Mouse (Mus musculus): ENCODE results near the gene Lrrc56. TPM values are rescaled to one million over a fixed set of nuclear protein-coding genes. Genes with fewer than 3 reads are reported as not detected.

The Lrrc56 gene
- polyA plus RNA-seq, 1 experiment from 2014 or later: 17.3 TPM

DNA sequence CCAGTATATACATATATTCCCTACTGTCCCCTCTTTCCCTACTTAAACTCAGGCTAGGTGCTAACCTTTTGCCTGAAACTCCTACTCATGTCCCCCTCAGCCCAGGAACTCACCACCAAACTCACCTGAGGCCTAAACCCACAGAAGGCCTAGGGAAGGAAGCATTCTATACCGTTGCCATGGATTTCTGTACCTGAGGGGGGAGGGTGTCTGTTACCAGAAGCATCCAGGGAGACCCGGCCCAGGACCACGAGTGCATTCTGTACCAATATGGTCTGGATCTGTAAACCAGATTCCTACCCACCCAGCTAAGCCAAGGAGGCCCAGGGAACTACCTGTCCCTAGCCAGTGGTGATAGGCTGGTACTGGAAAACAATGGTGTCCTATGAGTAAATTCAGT lies 20.4 kb downstream of the Lrrc56 start:
- H3K27me3 ChIP-seq (ENCODE audit: insufficient read depth, poor library complexity, severe bottlenecking): no peaks in the 10 kb centered on the region
- peaks cover 74% of the 10 kb centered on the region for H3K4me1 ChIP-seq (replicated peaks)
- H3K27ac ChIP-seq: peak overlapping the region; percentile 97
- peak overlapping the region; percentile 77; the same call in 1 of the 2 replicates for H3K4me3 ChIP-seq
- 82% methylated on average over 3 of the region's 3 CpGs for WGBS
- peaks cover 29% of the 10 kb centered on the region for H3K36me3 ChIP-seq
- no peaks in the 10 kb centered on the region for H3K9me3 ChIP-seq
- DNase-seq (ENCODE audit: low spot score): no peak

DNA sequence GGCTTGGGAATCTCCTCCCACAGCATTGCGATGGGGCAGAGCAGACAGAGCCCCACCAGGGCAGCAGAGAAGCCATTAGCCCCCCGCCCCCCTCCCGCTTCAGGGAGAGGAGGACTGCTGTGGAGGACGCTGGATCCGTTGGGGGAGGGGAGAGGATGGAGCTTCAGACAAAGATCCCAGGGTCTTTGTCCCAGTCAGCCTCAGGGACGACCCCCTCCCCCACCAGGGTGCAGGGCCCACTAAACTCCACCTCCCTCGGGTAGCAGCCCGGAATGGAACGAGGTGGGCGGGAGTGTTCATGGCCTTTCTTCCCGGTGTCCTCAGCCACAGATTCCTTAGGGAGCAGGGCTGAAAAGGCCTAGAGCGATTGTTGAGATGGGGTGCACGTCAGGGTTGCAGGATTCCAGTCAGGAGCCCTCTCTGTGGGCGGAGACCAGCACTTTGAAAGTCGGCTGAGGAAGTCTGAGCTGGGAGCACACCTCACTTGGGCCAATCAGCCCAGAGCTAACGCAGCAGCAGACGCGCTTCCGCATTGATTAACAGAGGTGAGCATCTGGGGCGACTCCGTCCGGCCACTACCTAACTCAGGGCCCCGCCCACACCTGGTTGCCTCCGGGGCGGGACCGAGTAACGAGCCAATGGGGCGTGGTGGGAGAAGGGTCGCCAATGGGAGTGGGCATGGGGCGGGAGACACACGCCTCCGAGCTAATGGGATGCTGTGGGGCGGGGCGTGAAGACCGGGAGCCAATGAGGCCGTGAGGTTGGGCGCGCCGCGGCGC lies 21.3 kb downstream of the Lrrc56 start, which contains the start of gene Rassf7:
Gene Rassf7, plus strand, starts transcription at position 760 of the 779 bp plus-strand sequence.
- H3K27me3 ChIP-seq (ENCODE audit: insufficient read depth, poor library complexity, severe bottlenecking): no peaks in the 10 kb centered on the region
- under 1% methylated on average over 41 of the region's 41 CpGs for WGBS
- peaks cover 35% of the 10 kb centered on the region for H3K36me3 ChIP-seq
- peak within 1 kb of the TSS; percentile 97 for H3K27ac ChIP-seq
- H3K9me3 ChIP-seq: no peaks in the 10 kb centered on the region
- peak within 1 kb of the TSS; percentile 77 for H3K4me3 ChIP-seq
- H3K4me1 ChIP-seq (replicated peaks): peaks cover 84% of the 10 kb centered on the region
- DNase-seq (ENCODE audit: low spot score): peak; percentile 96

DNA sequence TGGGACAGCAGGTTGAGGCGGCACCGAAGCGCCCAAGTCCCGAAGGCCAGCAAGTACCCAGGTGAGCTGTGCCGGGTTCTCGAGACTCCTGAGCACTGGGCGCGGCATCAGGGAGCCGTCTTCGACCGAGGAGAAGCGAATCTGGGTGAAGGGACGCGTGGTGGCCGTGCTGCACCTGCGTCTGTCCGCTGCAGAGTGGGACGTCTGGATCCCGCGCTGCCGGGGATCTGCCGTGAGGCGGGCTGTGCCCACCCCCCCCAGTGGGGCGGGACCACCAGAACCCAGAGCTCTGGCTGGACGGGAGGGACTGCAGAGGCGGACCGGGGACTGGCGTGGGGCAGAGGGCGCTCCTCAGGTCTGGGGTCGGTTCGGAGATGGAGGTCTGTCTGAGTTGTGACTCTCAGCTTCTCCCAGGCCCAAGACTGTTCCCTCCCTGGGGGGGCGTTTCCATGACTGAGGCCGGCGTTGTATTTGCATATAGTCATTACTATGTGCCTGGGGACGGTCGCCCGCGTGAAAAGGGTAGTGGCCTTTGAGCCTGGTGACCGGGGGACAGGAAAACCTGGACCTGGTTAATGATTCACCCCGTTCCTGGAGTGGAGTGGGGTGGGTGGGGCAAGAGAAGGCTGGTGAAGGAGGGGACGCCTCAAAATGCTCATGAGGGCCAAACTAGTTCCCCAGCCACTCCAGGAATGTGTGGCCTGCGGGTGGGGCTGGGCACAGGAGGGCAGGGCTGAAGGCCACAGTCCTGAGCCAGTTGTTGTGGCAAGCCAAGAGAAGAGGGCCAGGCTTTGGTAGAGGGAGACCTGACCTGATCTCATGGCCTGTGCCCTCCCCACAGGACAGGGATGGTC lies 22.1 kb downstream of the Lrrc56 start:
- DNase-seq (ENCODE audit: low spot score): no peak
- Histone ChIP-seq H3K4me1 (replicated peaks) (peaks cover 86% of the 10 kb centered on the region), H3K36me3 (peaks cover 35% of the 10 kb centered on the region), H3K27me3 (ENCODE audit: insufficient read depth, poor library complexity, severe bottlenecking) (no peaks in the 10 kb centered on the region), H3K27ac (peak overlapping the region; percentile 97), H3K4me3 (peak overlapping the region; percentile 77), H3K9me3 (no peaks in the 10 kb centered on the region)
- whole genome bisulfite sequencing: 1% methylated on average over 42 of the region's 42 CpGs

DNA sequence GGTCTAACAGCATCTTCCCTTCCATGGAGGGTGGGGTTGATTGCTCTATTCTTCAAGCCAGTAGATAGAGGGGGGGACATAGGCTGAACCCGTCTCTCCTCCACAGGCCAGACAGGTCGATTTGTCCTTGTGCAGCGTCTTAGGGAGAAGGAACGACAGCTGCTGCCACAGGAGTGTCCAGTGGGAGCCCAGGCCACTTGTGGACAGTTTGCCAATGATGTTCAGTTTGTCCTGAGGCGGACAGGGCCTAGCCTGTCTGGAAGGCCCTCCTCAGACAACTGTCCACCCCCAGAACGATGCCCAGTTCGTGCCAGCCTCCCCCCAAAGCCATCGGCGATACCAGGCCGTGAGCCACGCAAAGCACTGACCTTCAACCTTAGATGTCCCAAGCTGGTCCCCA lies 22.9 kb downstream of the Lrrc56 start:
- DNase-seq (ENCODE audit: low spot score): no peak
- 90% methylated on average over 11 of the region's 11 CpGs for WGBS

DNA sequence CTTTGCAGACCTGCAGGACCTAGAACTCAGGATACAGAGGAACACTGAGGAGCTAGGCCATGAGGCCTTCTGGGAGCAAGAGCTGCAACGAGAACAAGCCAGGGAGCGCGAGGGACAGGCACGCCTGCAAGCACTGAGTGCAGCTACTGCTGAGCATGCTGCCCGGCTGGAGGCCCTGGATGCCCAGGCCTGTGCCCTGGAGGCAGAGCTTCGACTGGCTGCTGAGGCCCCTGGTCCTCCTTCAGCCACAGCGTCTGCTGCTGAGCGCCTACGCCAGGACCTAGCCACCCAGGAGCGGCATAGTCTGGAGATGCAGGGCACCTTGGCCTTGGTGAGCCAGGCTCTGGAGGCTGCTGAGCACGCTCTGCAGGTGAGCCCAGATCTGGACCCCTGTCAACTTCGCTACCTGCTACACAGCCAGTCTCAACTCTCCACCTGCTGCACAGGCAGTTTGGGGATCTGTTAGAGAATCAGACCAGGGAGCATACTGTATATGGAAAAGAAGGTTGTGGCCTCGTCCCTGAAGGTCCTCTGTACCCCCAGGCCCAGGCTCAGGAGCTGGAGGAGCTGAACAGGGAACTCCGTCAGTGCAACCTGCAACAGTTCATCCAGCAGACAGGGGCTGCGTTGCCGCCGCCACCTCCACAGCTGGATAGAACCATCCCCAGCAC lies 23.5 kb downstream of the Lrrc56 start:
- no peak for DNase-seq (ENCODE audit: low spot score)
- Histone ChIP-seq H3K4me3 (peak overlapping the region; percentile 77; the same call in 1 of the 2 replicates), H3K9me3 (no peaks in the 10 kb centered on the region), H3K4me1 (replicated peaks) (peaks cover 89% of the 10 kb centered on the region), H3K27me3 (ENCODE audit: insufficient read depth, poor library complexity, severe bottlenecking) (no peaks in the 10 kb centered on the region), H3K27ac (no peak overlapping the region), H3K36me3 (peaks cover 35% of the 10 kb centered on the region)
- 91% methylated on average over 17 of the region's 17 CpGs for WGBS

More for the DNA sequence above, 22.9 kb downstream of the Lrrc56 start:
- H3K36me3 ChIP-seq: peaks cover 35% of the 10 kb centered on the region
- H3K27me3 ChIP-seq (ENCODE audit: insufficient read depth, poor library complexity, severe bottlenecking): no peaks in the 10 kb centered on the region
- H3K4me3 ChIP-seq: peak overlapping the region; percentile 77
- H3K27ac ChIP-seq: peak overlapping the region; percentile 97
- no peaks in the 10 kb centered on the region for H3K9me3 ChIP-seq
- peaks cover 85% of the 10 kb centered on the region for H3K4me1 ChIP-seq (replicated peaks)

DNA sequence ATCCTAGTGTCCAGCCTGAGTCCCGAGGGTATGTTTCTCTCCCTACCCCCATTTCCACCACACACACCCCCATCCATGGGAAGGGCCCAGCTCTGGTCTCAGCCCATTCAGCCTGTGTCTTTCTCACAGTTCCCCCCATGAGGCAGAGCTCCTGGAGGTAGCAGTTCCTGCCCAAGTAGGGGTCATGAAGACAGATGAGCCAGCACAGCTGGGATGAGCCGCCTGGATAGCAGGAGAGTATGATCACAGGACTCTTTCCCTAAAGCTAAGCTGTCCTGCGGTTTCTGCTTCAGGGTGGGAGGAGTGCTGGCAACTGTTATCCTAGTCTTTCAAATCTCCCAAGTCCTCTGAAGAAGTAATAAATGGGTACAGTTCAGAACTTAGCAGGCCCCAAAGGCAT lies 24.2 kb downstream of the Lrrc56 start:
- no peak for DNase-seq (ENCODE audit: low spot score)
- Histone ChIP-seq H3K4me3 (peak overlapping the region; percentile 16; the same call in 1 of the 2 replicates), H3K9me3 (no peaks in the 10 kb centered on the region), H3K4me1 (replicated peaks) (peaks cover 87% of the 10 kb centered on the region), H3K27me3 (ENCODE audit: insufficient read depth, poor library complexity, severe bottlenecking) (no peaks in the 10 kb centered on the region), H3K27ac (no peak overlapping the region), H3K36me3 (peaks cover 35% of the 10 kb centered on the region)
- 85% methylated on average over 3 of the region's 3 CpGs for WGBS

DNA sequence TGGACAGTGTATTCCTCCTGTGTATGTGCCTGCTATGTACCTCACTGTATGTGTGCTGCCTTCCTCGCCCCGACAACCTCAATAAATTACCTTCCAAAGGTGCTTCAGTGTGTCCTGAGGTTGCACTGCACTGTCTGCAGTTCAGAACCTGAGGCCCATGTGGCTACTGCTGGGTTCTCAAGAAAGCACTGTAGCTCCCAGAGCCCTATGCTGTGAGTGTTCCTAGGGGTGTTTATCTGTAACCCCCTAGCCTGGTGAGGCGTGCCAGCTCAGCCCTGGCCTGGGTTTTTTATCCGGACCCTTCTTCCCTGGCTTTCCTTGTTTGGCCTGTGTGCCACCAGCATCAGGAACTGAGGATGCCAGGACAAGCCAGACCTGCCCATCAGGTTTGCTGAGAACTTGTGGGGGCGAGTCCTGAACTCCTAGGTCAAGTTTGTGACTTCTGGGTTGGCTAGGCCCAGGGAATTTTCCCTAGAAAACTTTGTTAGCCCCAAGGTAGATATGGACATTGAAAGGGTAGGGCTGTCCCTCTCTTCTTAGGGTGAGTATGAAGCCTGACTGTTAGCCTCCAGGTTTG lies 24.7 kb downstream of the Lrrc56 start:
- H3K27me3 ChIP-seq (ENCODE audit: insufficient read depth, poor library complexity, severe bottlenecking): no peaks in the 10 kb centered on the region
- 86% methylated on average over 5 of the region's 5 CpGs for WGBS
- no peak overlapping the region; the same call in 1 of the 2 replicates for H3K4me3 ChIP-seq
- no peaks in the 10 kb centered on the region for H3K9me3 ChIP-seq
- peaks cover 82% of the 10 kb centered on the region for H3K4me1 ChIP-seq (replicated peaks)
- no peak for DNase-seq (ENCODE audit: low spot score)
- no peak overlapping the region for H3K27ac ChIP-seq
- H3K36me3 ChIP-seq: peaks cover 35% of the 10 kb centered on the region

DNA sequence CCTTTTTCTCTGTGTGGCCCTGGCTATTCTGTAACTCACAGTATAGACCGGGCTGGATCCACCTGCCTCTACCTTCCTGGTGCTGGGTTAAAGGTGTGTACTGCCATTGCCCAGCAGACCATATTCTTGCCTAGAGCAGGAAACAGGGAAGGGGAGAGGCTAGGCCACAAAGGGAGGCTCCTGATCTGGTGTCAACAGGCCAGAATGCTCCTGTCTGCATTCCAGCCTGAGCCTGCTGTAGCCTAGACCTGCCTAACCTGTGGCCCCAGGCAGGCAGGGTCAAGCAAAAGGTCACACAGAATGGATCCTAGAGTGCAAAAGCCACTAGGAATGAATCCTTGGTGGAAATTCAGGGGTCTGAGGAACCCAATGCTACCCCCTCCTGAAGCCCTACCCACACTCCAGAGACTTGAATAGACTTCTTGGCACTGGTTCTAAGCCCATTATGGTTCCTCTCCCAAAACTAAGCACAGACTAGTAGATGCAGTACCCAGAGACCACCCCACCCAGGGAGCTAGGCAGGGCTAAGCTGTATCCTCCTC lies 25.7 kb downstream of the Lrrc56 start:
- Histone ChIP-seq H3K36me3 (peaks cover 35% of the 10 kb centered on the region), H3K27ac (no peak overlapping the region), H3K9me3 (no peaks in the 10 kb centered on the region), H3K27me3 (ENCODE audit: insufficient read depth, poor library complexity, severe bottlenecking) (no peaks in the 10 kb centered on the region), H3K4me3 (no peak overlapping the region), H3K4me1 (replicated peaks) (peaks cover 73% of the 10 kb centered on the region)
- no peak for DNase-seq (ENCODE audit: low spot score)
- 95% methylated on average over 1 of the region's 1 CpGs for WGBS

DNA sequence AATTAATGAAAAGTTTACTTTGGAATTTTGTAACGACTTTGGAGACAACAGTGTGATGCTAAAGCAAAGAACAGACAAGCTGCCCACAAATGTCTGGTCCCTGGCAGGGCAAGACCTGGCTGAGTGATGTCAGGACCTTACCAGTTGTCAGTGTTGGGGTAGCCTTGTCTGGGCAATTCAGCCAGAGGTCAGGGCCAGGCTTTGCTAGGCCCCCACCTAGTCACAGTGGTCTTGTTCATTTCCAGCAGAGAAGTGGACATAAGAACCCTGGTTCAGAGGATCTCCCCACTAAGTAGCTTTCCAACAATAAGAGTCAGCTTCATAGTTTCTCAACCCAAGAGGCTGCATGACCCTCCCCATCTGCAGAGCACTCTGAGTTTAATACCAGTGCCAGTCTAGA lies 26.4 kb downstream of the Lrrc56 start:
- Histone ChIP-seq H3K27me3 (ENCODE audit: insufficient read depth, poor library complexity, severe bottlenecking) (no peaks in the 10 kb centered on the region), H3K4me1 (replicated peaks) (peaks cover 65% of the 10 kb centered on the region), H3K36me3 (peaks cover 35% of the 10 kb centered on the region), H3K4me3 (peak overlapping the region; percentile 65), H3K27ac (peak overlapping the region; percentile 93; the same call in 1 of the 2 replicates), H3K9me3 (no peaks in the 10 kb centered on the region)
- 79% methylated on average over 1 of the region's 1 CpGs for WGBS
- DNase-seq (ENCODE audit: low spot score): no peak

DNA sequence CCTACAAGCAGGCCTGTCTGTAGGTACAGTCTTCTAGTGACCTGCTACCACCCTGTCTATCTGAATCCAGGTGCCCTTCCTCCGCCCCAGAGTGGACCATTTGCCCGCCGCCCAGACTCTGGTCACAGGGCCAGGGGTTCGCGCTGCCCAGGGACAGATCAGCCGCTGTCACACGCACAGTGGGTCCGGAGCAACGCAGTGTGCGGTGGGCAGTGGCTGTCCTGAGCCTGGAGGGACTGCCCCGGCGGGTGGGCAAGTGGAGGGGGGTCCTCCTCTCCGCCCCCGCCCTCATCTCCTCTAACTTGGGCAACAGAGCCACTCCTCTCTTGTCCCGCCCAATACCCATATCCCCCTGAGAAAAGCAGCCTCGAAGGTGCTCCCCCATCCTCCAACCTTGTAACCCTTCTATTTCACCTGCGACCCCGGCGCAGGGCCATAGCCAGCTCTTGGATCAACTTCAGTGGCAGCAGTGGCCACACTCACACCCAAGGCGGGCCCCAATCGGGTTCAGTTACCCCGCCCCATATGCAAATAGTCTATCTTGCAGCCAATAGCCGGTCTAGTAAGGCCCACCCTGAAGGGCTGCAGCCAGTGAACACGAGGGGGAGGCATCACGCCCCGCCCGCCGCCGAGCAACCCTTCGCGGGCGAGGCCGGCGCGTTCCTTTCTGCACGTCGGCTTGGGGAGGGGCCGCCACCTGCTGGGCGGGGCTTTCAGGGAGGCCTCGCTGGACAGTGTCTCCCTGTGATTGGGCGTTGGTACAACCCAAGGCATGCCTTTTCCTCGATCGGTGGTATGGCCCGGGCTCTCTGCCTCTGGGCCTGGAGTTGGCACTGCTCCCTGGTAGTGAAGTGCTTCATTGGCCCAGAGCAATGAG lies 27.5 kb downstream of the Lrrc56 start:
- 2% methylated on average over 44 of the region's 44 CpGs for WGBS
- Histone ChIP-seq H3K4me3 (peak overlapping the region; percentile 65), H3K9me3 (no peaks in the 10 kb centered on the region), H3K27me3 (ENCODE audit: insufficient read depth, poor library complexity, severe bottlenecking) (no peaks in the 10 kb centered on the region), H3K27ac (peak overlapping the region; percentile 93), H3K36me3 (peaks cover 35% of the 10 kb centered on the region), H3K4me1 (replicated peaks) (peaks cover 57% of the 10 kb centered on the region)
- DNase-seq (ENCODE audit: low spot score): peak; percentile 99

DNA sequence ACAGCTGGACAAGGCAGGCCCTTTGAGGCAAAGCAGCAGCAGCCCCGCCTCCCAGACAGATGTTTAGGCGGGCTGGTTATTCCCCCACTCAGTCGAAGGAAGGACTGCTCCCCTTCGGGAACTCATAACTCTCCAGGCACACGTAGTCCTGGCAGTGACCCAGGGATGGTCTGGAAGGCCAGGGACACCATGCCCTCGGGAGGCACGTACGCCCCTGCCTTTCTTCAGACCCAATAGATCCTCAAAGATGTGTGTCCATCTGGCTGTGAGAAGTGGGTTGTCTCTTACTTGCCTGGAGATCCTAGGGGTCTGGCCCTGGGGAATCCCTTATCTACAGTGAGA lies 28.1 kb downstream of the Lrrc56 start:
- no peaks in the 10 kb centered on the region for H3K27me3 ChIP-seq (ENCODE audit: insufficient read depth, poor library complexity, severe bottlenecking)
- WGBS: 17% methylated on average over 8 of the region's 8 CpGs
- H3K4me3 ChIP-seq: peak overlapping the region; percentile 65
- H3K27ac ChIP-seq: peak overlapping the region; percentile 93
- H3K9me3 ChIP-seq: no peaks in the 10 kb centered on the region
- no peak for DNase-seq (ENCODE audit: low spot score)
- peaks cover 51% of the 10 kb centered on the region for H3K4me1 ChIP-seq (replicated peaks)
- peaks cover 32% of the 10 kb centered on the region for H3K36me3 ChIP-seq
